Mouse (Mus musculus): Measurements from ENCODE around the gene Foxk1. TPM values are rescaled to one million over a fixed set of nuclear protein-coding genes. Genes with fewer than 3 reads are reported as not detected.

Foxk1 gene
- polyA plus RNA-seq, 1 experiment: 8.2 TPM

DNA sequence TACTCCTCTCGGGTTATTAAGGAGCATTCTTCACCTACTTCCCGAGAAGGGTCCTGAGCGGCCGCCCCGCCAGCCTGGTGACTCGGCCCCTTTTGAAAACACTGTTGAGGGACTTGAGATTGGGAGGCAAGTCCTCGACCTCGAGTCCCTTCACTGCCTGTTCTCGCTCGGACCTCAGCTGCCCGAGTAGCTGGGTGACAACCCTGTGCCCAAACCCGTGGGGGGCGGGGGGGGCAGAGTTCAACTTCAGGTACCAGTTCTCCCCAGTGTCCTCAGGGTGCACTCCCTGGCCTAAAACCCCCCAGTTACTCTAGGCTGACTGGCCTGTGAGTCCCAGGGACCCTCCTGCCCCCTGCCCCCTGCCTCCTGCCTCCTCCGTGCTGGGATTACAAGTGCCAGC lies 42.7 kb downstream of the Foxk1 start:
- Histone ChIP-seq H3K79me2 (ENCODE audit: control insufficient read depth, insufficient read depth) (peaks cover 44% of the 10 kb centered on the region), H3K27me3 (ENCODE audit: control insufficient read depth, insufficient read depth, insufficient read length) (no peaks in the 10 kb centered on the region), H3K4me3 (ENCODE audit: insufficient read depth, poor library complexity, severe bottlenecking) (no peak overlapping the region), H3K36me3 (ENCODE audit: control insufficient read depth, insufficient read depth) (no peaks in the 10 kb centered on the region), H3ac (ENCODE audit: control insufficient read depth, insufficient read length, low read depth) (no peak overlapping the region), H3K79me3 (ENCODE audit: low read depth) (peaks cover 4% of the 10 kb centered on the region)
- TF ChIP-seq CTCF (IDR thresholded peaks at IDR 0.05; ENCODE audit: control insufficient read depth, insufficient read depth, insufficient read length) (no peak), FOSL1 (IDR thresholded peaks at IDR 0.05; ENCODE audit: insufficient read depth, low read length, poor library complexity, severe bottlenecking) (no peak), MYOD1 (IDR thresholded peaks at IDR 0.05; ENCODE audit: control insufficient read depth, insufficient read length, low read depth) (no peak), USF1 (IDR thresholded peaks at IDR 0.05; ENCODE audit: low read depth) (no peak), MYOG (IDR thresholded peaks at IDR 0.05; ENCODE audit: control insufficient read depth, extremely low read depth, insufficient read length) (no peak), CEBPB (IDR thresholded peaks at IDR 0.05; ENCODE audit: low read depth) (no peak)

- Histone ChIP-seq H3K79me3 (ENCODE audit: low read depth) (peaks cover 4% of the 10 kb centered on the region), H3ac (ENCODE audit: control insufficient read depth, insufficient read length, low read depth) (no peak overlapping the region), H3K36me3 (ENCODE audit: control insufficient read depth, insufficient read depth) (no peaks in the 10 kb centered on the region), H3K4me3 (ENCODE audit: insufficient read depth, poor library complexity, severe bottlenecking) (no peak overlapping the region), H3K79me2 (ENCODE audit: control insufficient read depth, insufficient read depth) (peaks cover 37% of the 10 kb centered on the region), H3K27me3 (ENCODE audit: control insufficient read depth, insufficient read depth, insufficient read length) (no peaks in the 10 kb centered on the region)
- TF ChIP-seq CTCF (IDR thresholded peaks at IDR 0.05; ENCODE audit: control insufficient read depth, insufficient read depth, insufficient read length): no peak
- TF ChIP-seq USF1 (IDR thresholded peaks at IDR 0.05; ENCODE audit: low read depth): no peak
- TF ChIP-seq CEBPB (IDR thresholded peaks at IDR 0.05; ENCODE audit: low read depth): no peak
- TF ChIP-seq MAX (IDR thresholded peaks at IDR 0.05): no peak
- no peak for TF ChIP-seq MYOD1 (IDR thresholded peaks at IDR 0.05; ENCODE audit: control insufficient read depth, insufficient read length, low read depth)
- no peak for TF ChIP-seq FOSL1 (IDR thresholded peaks at IDR 0.05; ENCODE audit: insufficient read depth, low read length, poor library complexity, severe bottlenecking)
- no peak for TF ChIP-seq MYOG (IDR thresholded peaks at IDR 0.05; ENCODE audit: control insufficient read depth, extremely low read depth, insufficient read length)
Observed at GRCm38 (mm10) chr5:142444791-142445531, 43.7 kb downstream of the Foxk1 start.

GRCm38 (mm10) chr5:142445709-142446108 lies 44.4 kb downstream of the Foxk1 start:
- TF ChIP-seq CEBPB (IDR thresholded peaks at IDR 0.05; ENCODE audit: low read depth): no peak
- no peak for TF ChIP-seq USF1 (IDR thresholded peaks at IDR 0.05; ENCODE audit: low read depth)
- no peak for TF ChIP-seq FOSL1 (IDR thresholded peaks at IDR 0.05; ENCODE audit: insufficient read depth, low read length, poor library complexity, severe bottlenecking)
- TF ChIP-seq MYOG (IDR thresholded peaks at IDR 0.05; ENCODE audit: control insufficient read depth, extremely low read depth, insufficient read length): no peak
- TF ChIP-seq CTCF (IDR thresholded peaks at IDR 0.05; ENCODE audit: control insufficient read depth, insufficient read depth, insufficient read length): no peak
- no peak for TF ChIP-seq MAX (IDR thresholded peaks at IDR 0.05)
- TF ChIP-seq MYOD1 (IDR thresholded peaks at IDR 0.05; ENCODE audit: control insufficient read depth, insufficient read length, low read depth): no peak
- no peaks in the 10 kb centered on the region for H3K27me3 ChIP-seq (ENCODE audit: control insufficient read depth, insufficient read depth, insufficient read length)

GRCm38 (mm10) chr5:142448076-142448475 lies 46.8 kb downstream of the Foxk1 start:
- H3K79me2 ChIP-seq (ENCODE audit: control insufficient read depth, insufficient read depth): peaks cover 13% of the 10 kb centered on the region
- no peak overlapping the region for H3K4me3 ChIP-seq (ENCODE audit: insufficient read depth, poor library complexity, severe bottlenecking)
- H3K36me3 ChIP-seq (ENCODE audit: control insufficient read depth, insufficient read depth): peaks cover 4% of the 10 kb centered on the region
- no peak for TF ChIP-seq CEBPB (IDR thresholded peaks at IDR 0.05; ENCODE audit: low read depth)
- TF ChIP-seq MYOD1 (IDR thresholded peaks at IDR 0.05; ENCODE audit: control insufficient read depth, insufficient read length, low read depth): no peak
- TF ChIP-seq FOSL1 (IDR thresholded peaks at IDR 0.05; ENCODE audit: insufficient read depth, low read length, poor library complexity, severe bottlenecking): no peak
- no peak for TF ChIP-seq MYOG (IDR thresholded peaks at IDR 0.05; ENCODE audit: control insufficient read depth, extremely low read depth, insufficient read length)
- TF ChIP-seq CTCF (IDR thresholded peaks at IDR 0.05; ENCODE audit: control insufficient read depth, insufficient read depth, insufficient read length): peak; percentile 77
- no peak for TF ChIP-seq USF1 (IDR thresholded peaks at IDR 0.05; ENCODE audit: low read depth)
- TF ChIP-seq MAX (IDR thresholded peaks at IDR 0.05): peak; percentile 89
- H3K27me3 ChIP-seq (ENCODE audit: control insufficient read depth, insufficient read depth, insufficient read length): no peaks in the 10 kb centered on the region
- no peak overlapping the region for H3ac ChIP-seq (ENCODE audit: control insufficient read depth, insufficient read length, low read depth)
- H3K79me3 ChIP-seq (ENCODE audit: low read depth): peaks cover 2% of the 10 kb centered on the region

More at GRCm38 (mm10) chr5:142445709-142446108, 44.4 kb downstream of the Foxk1 start:
- Histone ChIP-seq H3K79me2 (ENCODE audit: control insufficient read depth, insufficient read depth) (peaks cover 37% of the 10 kb centered on the region), H3K4me3 (ENCODE audit: insufficient read depth, poor library complexity, severe bottlenecking) (no peak overlapping the region), H3K36me3 (ENCODE audit: control insufficient read depth, insufficient read depth) (no peaks in the 10 kb centered on the region), H3ac (ENCODE audit: control insufficient read depth, insufficient read length, low read depth) (no peak overlapping the region), H3K79me3 (ENCODE audit: low read depth) (peaks cover 4% of the 10 kb centered on the region)

DNA sequence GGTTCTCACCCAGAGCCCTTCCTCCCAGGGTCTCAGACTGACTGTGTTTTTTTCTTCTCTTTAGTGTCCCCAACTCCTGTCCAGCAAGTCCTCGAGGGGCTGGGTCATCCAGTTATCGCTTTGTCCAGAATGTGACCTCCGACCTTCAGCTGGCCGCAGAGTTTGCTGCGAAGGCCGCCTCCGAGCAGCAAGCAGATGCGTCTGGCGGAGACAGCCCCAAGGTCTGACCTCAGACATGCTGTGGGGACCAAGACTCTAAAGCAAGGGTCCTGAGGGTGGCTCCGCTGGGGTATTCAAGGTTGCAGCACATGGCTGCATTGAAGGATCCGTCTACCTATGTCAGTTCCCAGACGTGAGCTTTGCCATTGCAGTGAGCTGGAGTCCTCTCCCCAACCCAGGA lies 47.3 kb downstream of the Foxk1 start:
- Histone ChIP-seq H3K27me3 (ENCODE audit: control insufficient read depth, insufficient read depth, insufficient read length) (no peaks in the 10 kb centered on the region), H3K36me3 (ENCODE audit: control insufficient read depth, insufficient read depth) (peaks cover 8% of the 10 kb centered on the region), H3K79me2 (ENCODE audit: control insufficient read depth, insufficient read depth) (peaks cover 8% of the 10 kb centered on the region), H3K4me3 (ENCODE audit: insufficient read depth, poor library complexity, severe bottlenecking) (no peak overlapping the region), H3K79me3 (ENCODE audit: low read depth) (peaks cover 2% of the 10 kb centered on the region), H3ac (ENCODE audit: control insufficient read depth, insufficient read length, low read depth) (no peak overlapping the region)
- TF ChIP-seq MYOD1 (IDR thresholded peaks at IDR 0.05; ENCODE audit: control insufficient read depth, insufficient read length, low read depth) (no peak), CTCF (IDR thresholded peaks at IDR 0.05; ENCODE audit: control insufficient read depth, insufficient read depth, insufficient read length) (no peak), USF1 (IDR thresholded peaks at IDR 0.05; ENCODE audit: low read depth) (no peak), MYOG (IDR thresholded peaks at IDR 0.05; ENCODE audit: control insufficient read depth, extremely low read depth, insufficient read length) (no peak)
